In genomic region chr9:61120931-61121391, GRCm38 (mm10) we compare ENCODE assay signal across 17 mouse cellular contexts.
DNase-seq lines count a peak whose midpoint lies in the region; ATAC-seq lines count a peak whose summit lies in the region.
"Had no signal": no experiment of that assay in that cellular context is flagged by ENCODE, and none has a peak within 500 bp of the region (broad histone marks: within the 10 kb centered on the region; RNA-seq: fewer than 3 reads in every experiment).

No protein-coding gene starts in this region.

- H3K27ac ChIP-seq in hindbrain, embryonic 12.5 days: peak overlapping the region; percentile 45; the same call in 1 of the 2 replicates
- no peak overlapping the region for H3K27ac ChIP-seq in hindbrain, embryonic 11.5 days (ENCODE audit: low read depth, low read length)
- H3K27ac ChIP-seq: liver, embryonic 14.5 days had no signal

- no peaks in the 10 kb centered on the region for H3K36me3 ChIP-seq in hindbrain, embryonic 12.5 days
- H3K36me3 ChIP-seq in hindbrain, embryonic 11.5 days (ENCODE audit: control insufficient read depth, insufficient read depth, low read length): no peaks in the 10 kb centered on the region

- H3K9me3 ChIP-seq in hindbrain, embryonic 12.5 days (replicated peaks): no peaks in the 10 kb centered on the region
- no peaks in the 10 kb centered on the region for H3K9me3 ChIP-seq in hindbrain, embryonic 11.5 days (ENCODE audit: control insufficient read depth, low read length)

- no peak overlapping the region for H3K4me2 ChIP-seq in hindbrain, embryonic 12.5 days (replicated peaks)
- H3K4me2 ChIP-seq in hindbrain, embryonic 11.5 days (replicated peaks; ENCODE audit: low read depth, low read length): no peak overlapping the region

- 53% methylated on average over 10 of the region's 10 CpGs for WGBS in hindbrain, embryonic 12.5 days
- 65% methylated on average over 10 of the region's 10 CpGs for WGBS in hindbrain, embryonic 11.5 days

- no peak for DNase-seq in hindbrain, embryonic 11.5 days (ENCODE audit: low spot score)
- DNase-seq in ovary, postnatal 36 days (ENCODE audit: low spot score): peak; percentile 37
- no peak for DNase-seq in ovary, postnatal 14 days (ENCODE audit: low spot score)
- peak; percentile 39 for DNase-seq in retina, postnatal 1 day
- no peak for DNase-seq in cerebellum, adult 11 months
- no peak for DNase-seq in spleen, postnatal 10 days (ENCODE audit: low spot score in 2 of 2)
- DNase-seq: cerebellum, adult 18-20 months; heart, postnatal 14 days; kidney, adult 18-20 months; lung, postnatal 4 days; right cerebral cortex, postnatal 25 days; thymus, postnatal 36 days had no signal

- H3K4me3 ChIP-seq in hindbrain, embryonic 12.5 days: no peak overlapping the region
- no peak overlapping the region for H3K4me3 ChIP-seq in hindbrain, embryonic 11.5 days (ENCODE audit: low read depth, low read length)

- no peak for ATAC-seq in hindbrain, embryonic 12.5 days (ENCODE audit: low FRiP score)
- no peak for ATAC-seq in hindbrain, embryonic 11.5 days (ENCODE audit: low FRiP score)
- peak; percentile 45 for ATAC-seq in granulocyte monocyte progenitor cell, adult 5-6 weeks (replicated peaks; ENCODE audit: poor library complexity, severe bottlenecking)
- ATAC-seq: activated CD4-positive, CD25-positive, alpha-beta regulatory T cell, adult 4 months; forebrain, embryonic 16.5 days had no signal

- no peak overlapping the region for H3K9ac ChIP-seq in hindbrain, embryonic 12.5 days
- no peak overlapping the region for H3K9ac ChIP-seq in hindbrain, embryonic 11.5 days (ENCODE audit: low read depth, low read length)
- H3K9ac ChIP-seq: liver, embryonic 14.5 days had no signal

- H3K4me1 ChIP-seq in hindbrain, embryonic 12.5 days: peaks cover 18% of the 10 kb centered on the region
- no peaks in the 10 kb centered on the region for H3K4me1 ChIP-seq in hindbrain, embryonic 11.5 days (replicated peaks; ENCODE audit: control insufficient read depth, insufficient read depth, low read length)

- peaks cover 8% of the 10 kb centered on the region; the same call in 1 of the 2 replicates for H3K27me3 ChIP-seq in hindbrain, embryonic 12.5 days
- H3K27me3 ChIP-seq in hindbrain, embryonic 11.5 days (ENCODE audit: control insufficient read depth, insufficient read depth, low read length): no peaks in the 10 kb centered on the region

Comparison
In these comparisons a context has a peak if more than half of its experiments do, and no peak if none do; other contexts are left out.
1. DNase-seq: peak in ovary, postnatal 36 days (single experiment) and retina, postnatal 1 day (single experiment); none in hindbrain, embryonic 11.5 days (single experiment), ovary, postnatal 14 days (single experiment), cerebellum, adult 11 months (single experiment) and spleen, postnatal 10 days (0 of 2).